Mouse (Mus musculus) ES-E14 (cell line): ENCODE data around the gene Tef. TPM values are rescaled to one million over a fixed set of nuclear protein-coding genes. Genes with fewer than 3 reads are reported as not detected.

Experiments used
- DNase-seq: peaks from one replicate; pipeline ENCODE4 v3.0.0-alpha.2; 2013; ENCODE audit warnings: low read depth, low spot score
- H3K27ac ChIP-seq: 2 replicates; pipeline ENCODE4 v1.5.1; 2012; ENCODE audit warnings: low read depth, mild to moderate bottlenecking, low read length, moderate library complexity, mixed read lengths; ENCODE audit not compliant: poor library complexity, insufficient read depth, severe bottlenecking
- H3K36me3 ChIP-seq: 2 replicates; pipeline ENCODE4 v1.6.1; 2012; ENCODE audit warnings: mild to moderate bottlenecking, low read length, moderate library complexity, mixed read lengths; ENCODE audit not compliant: control insufficient read depth, poor library complexity, insufficient read depth, severe bottlenecking
- H3K4me1 ChIP-seq, 2 experiments: fragments of 150-350 bp in 1 of 2; sonication (generic) in 1 of 2; 2 replicates each; pipeline ENCODE4 v1.6.1; 2012; ENCODE audit warnings: low read length in 2 of 2, mild to moderate bottlenecking in 1 of 2, mixed read lengths in 1 of 2; ENCODE audit not compliant: control insufficient read depth in 2 of 2, insufficient read depth in 2 of 2, poor library complexity in 1 of 2
- H3K4me3 ChIP-seq, 2 experiments: fragments of 150-350 bp in 1 of 2; sonication (generic) in 1 of 2; 2 replicates each; pipeline ENCODE4 v1.5.1; 2012; ENCODE audit warnings: low read length in 2 of 2, low read depth in 1 of 2, mild to moderate bottlenecking in 1 of 2, mixed read lengths in 1 of 2; ENCODE audit not compliant: insufficient read depth in 1 of 2, poor library complexity in 1 of 2, severe bottlenecking in 1 of 2
- H3K9ac ChIP-seq: 2 replicates; pipeline ENCODE4 v1.6.1; 2012; ENCODE audit warnings: low read depth, mild to moderate bottlenecking, low read length, mixed read lengths; ENCODE audit not compliant: poor library complexity, insufficient read depth, severe bottlenecking
- H3K9me3 ChIP-seq: fragments of 150-350 bp; sonication (generic); 2 replicates; pipeline ENCODE4 v1.6.1; 2012; ENCODE audit warnings: low read depth, mild to moderate bottlenecking, low read length; ENCODE audit not compliant: control insufficient read depth, insufficient read depth
- CHD2 ChIP-seq: IDR thresholded peaks from 2 replicates; pipeline ENCODE4 v1.6.1; 2014; ENCODE audit warnings: mild to moderate bottlenecking, low read depth, low read length, inconsistent platforms
- HCFC1 ChIP-seq: IDR thresholded peaks from 2 replicates; pipeline ENCODE4 v1.6.1; 2012; ENCODE audit warnings: low read length, inconsistent platforms, borderline replicate concordance; ENCODE audit not compliant: insufficient read depth
- MAFK ChIP-seq: IDR thresholded peaks from 2 replicates; pipeline ENCODE4 v1.6.1; 2014; ENCODE audit warnings: mild to moderate bottlenecking, low read depth, low read length, inconsistent platforms; ENCODE audit not compliant: insufficient read depth
- ZC3H11A ChIP-seq: IDR thresholded peaks from 2 replicates; pipeline ENCODE4 v1.6.1; 2012; ENCODE audit warnings: low read depth, mild to moderate bottlenecking, inconsistent platforms, low read length, borderline replicate concordance
- ZNF384 ChIP-seq: IDR thresholded peaks from 2 replicates; pipeline ENCODE4 v1.6.1; 2012; ENCODE audit warnings: low read depth, low read length, inconsistent platforms
- in situ Hi-C, 2 experiments: fragments of 600-800 bp; cut with MboI; formaldehyde crosslinking; loops; one replicate each; pipeline ENCODE4 v1.15.1; 2025; ENCODE audit warnings: low sequenced_read_pairs in 2 of 2, inconsistent platforms in 1 of 2; ENCODE audit not compliant: unreplicated experiment in 2 of 2
- total RNA-seq: library from RNA; depleted of rRNA; stranded (reverse); fragments of 300-350 nt; gene quantifications from 2 replicates; pipeline ENCODE4 v1.2.3, GENCODE M21; 2012

Gene Tef
- total RNA-seq, 1 experiment, result 20.9 TPM

DNA sequence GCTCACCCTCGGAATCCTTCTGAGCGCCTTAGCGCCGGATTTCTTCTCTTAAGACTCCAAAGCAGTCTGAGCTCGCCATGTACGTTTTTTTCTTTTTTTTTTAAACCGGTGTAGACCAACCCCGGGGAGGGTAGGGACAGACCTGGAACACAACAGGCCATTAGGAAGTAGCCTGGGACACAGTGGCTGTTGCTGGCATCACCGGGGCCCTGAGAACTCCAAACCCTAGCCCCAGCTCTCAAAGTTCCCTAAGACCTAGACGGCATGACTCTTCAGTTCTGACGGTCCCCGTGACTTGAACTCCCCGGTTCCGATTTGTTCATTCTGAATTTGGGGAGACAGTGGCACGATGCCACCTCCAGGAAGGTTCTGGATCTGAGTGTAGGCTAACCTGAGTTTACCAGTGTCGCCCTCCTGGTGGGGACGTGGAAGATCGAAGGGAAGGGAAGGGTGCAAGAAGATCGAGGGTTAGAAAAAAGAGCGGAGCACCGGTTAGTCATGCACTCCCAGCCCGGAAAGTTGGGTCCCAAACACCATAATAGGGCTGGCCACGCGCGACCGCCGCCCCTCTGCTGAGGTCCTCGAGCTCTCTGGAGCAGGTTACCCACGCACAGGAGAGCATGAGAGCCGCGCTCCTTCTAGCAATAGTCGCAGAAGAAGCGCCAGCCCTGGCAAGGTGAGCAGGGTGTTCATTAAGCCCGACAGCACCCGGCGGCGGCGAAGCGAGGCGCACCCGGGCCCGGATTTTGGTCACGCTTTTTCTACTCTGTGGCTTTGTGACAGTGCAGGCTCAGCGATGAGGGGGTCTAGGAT is 56.5 kb downstream of the Tef start, which contains the start of gene Tob2:
Tob2 (minus strand) TSS at position 280 of the 813 bp plus-strand sequence.
- in situ Hi-C loops, result no loop called here
- DNase-seq, result peak; percentile 25
- H3K4me3 ChIP-seq, result peak within 1 kb of the TSS; percentile 84 to 85
- peaks cover 0 to 8% of the 10 kb centered on the region in 2 experiments; a peak in 2 of 4 replicates for H3K4me1 ChIP-seq
- H3K36me3 ChIP-seq, result no peaks in the 10 kb centered on the region
- TF ChIP-seq ZNF384, result peak; percentile 86
- TF ChIP-seq MAFK, result 0 out of 2 replicates have a peak, but pooled peaks have one; percentile 5
- no peak for TF ChIP-seq HCFC1
- H3K9ac ChIP-seq, result peak within 1 kb of the TSS; percentile 88
- no peak within 1 kb of the TSS for H3K27ac ChIP-seq
- H3K9me3 ChIP-seq, result no peaks in the 10 kb centered on the region

DNA sequence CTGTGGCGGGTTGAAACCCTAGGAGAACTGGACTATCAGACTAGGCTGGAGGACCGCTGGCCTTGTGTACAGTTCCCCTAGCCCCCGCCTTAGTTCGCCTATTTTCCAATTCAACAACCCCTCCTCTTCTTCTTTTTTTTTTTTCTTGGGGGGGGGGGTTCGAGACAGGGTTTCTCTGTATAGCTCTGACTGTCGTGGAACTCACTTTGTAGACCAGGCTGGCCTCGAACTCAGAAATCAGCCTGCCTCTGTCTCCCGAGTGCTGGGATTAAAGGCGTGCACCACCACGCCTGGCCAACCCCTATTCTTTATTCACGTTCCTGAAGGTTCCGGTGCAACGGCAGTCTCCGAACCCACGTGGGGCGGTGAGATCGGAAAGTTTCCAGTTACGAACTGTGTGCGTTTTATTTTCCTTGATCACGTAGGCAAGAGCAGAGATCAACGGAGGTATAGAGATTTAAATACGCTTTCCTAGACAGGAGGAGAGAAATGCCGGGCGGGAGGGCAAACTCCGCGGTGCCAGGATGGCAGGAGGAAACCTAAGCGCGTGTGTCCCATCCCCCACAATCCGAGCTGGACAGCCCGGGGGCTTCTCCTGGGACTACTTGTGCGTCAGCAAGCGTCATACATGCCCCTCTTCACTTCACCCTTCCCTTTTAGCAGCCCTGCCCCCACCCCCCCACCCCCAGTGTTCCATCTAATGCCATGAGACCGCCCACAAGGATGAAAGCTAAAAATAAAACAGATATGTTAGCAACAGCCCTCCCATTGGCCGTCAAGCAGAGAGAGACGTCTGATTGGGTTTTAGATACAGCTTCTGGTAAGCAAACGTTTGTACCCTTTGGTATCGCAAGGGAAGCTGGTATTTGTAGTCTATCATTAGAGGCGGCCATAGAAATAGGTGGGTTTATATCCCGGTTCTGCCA is 57.4 kb downstream of the Tef start:
- H3K36me3 ChIP-seq, result 0 out of 2 replicates have a peak, but pooled peaks cover 2% of the 10 kb centered on the region
- H3K4me1 ChIP-seq, result peaks cover 0 to 8% of the 10 kb centered on the region in 2 experiments; a peak in 2 of 4 replicates
- H3K9me3 ChIP-seq, result no peaks in the 10 kb centered on the region
- peak overlapping the region; percentile 80 for H3K9ac ChIP-seq
- no peak for DNase-seq
- H3K4me3 ChIP-seq, result peak overlapping the region; percentile 84 to 85
- no peak overlapping the region for H3K27ac ChIP-seq
- TF ChIP-seq ZNF384 (no peak), HCFC1 (peak; percentile 74)
- in situ Hi-C loops, result no loop called here

- no peak overlapping the region for H3K4me3 ChIP-seq
- peaks cover 0 to 8% of the 10 kb centered on the region in 2 experiments; a peak in 2 of 4 replicates for H3K4me1 ChIP-seq
- no peak overlapping the region for H3K9ac ChIP-seq
- H3K9me3 ChIP-seq, result no peaks in the 10 kb centered on the region
- DNase-seq, result no peak
- no peak overlapping the region for H3K27ac ChIP-seq
- peaks cover 6% of the 10 kb centered on the region; the same call in 1 of the 2 replicates for H3K36me3 ChIP-seq
- in situ Hi-C loops, result no loop called here
- TF ChIP-seq CHD2, result no peak
- no peak for TF ChIP-seq ZNF384
- no peak for TF ChIP-seq MAFK
- TF ChIP-seq HCFC1, result no peak
- no peak for TF ChIP-seq ZC3H11A
These were observed 58.4 kb downstream of the Tef start for GRCm38 (mm10) chr15:81860471-81861135.

- Histone ChIP-seq H3K4me1 (no peaks in the 10 kb centered on the region; a peak in 1 of 4 replicates), H3K9ac (no peak overlapping the region), H3K36me3 (peaks cover 26% of the 10 kb centered on the region), H3K4me3 (no peak overlapping the region), H3K27ac (no peak overlapping the region), H3K9me3 (no peaks in the 10 kb centered on the region)
- TF ChIP-seq ZNF384 (no peak), HCFC1 (no peak), MAFK (no peak), ZC3H11A (no peak), CHD2 (no peak)
- no peak for DNase-seq
- in situ Hi-C loops, result no loop called here
These were observed 62.0 kb downstream of the Tef start for GRCm38 (mm10) chr15:81864238-81864637.
